Mouse (Mus musculus) myocyte (in vitro differentiated cells): ENCODE measurements at regions not wholly inside any gene's neighbourhood (a gene's known extent, or its start where the extent isn't known, plus 50 kb on each side); places are given as distances from the start of the nearest gene placed in this dataset.

ENCODE experiments used
- H3K27me3 ChIP-seq: one replicate; pipeline ENCODE4 v1.6.1; 2011; ENCODE audit not compliant: control insufficient read depth, insufficient read depth, insufficient read length
- H3K36me3 ChIP-seq: one replicate; pipeline ENCODE4 v1.6.1; 2011; ENCODE audit not compliant: control insufficient read depth, insufficient read depth
- H3K4me2 ChIP-seq: one replicate; pipeline ENCODE4 v1.6.1; 2011; ENCODE audit warnings: low read depth, control low read depth
- H3K4me3 ChIP-seq: one replicate; pipeline ENCODE4 v1.5.1; 2011; ENCODE audit warnings: mild to moderate bottlenecking, control low read depth, moderate library complexity
- H3K79me2 ChIP-seq: one replicate; pipeline ENCODE4 v1.6.1; 2011; ENCODE audit not compliant: control insufficient read depth, insufficient read depth
- H3ac ChIP-seq: one replicate; pipeline ENCODE4 v1.6.1; 2011; ENCODE audit not compliant: control insufficient read depth, insufficient read length
- CEBPB ChIP-seq: IDR thresholded peaks from 2 replicates; pipeline ENCODE4 v1.6.1; 2011; ENCODE audit warnings: mild to moderate bottlenecking, moderate library complexity; ENCODE audit not compliant: poor library complexity, insufficient read depth, severe bottlenecking
- E2F4 ChIP-seq: IDR thresholded peaks from one replicate; pipeline ENCODE4 v1.6.1; 2011; ENCODE audit warnings: mild to moderate bottlenecking, control low read depth, moderate library complexity; ENCODE audit not compliant: insufficient read depth
- MAX ChIP-seq: IDR thresholded peaks from one replicate; pipeline ENCODE4 v1.6.1; 2011; ENCODE audit warnings: low read depth, mild to moderate bottlenecking, control low read depth
- MYOD1 ChIP-seq, 3 experiments: IDR thresholded peaks; one replicate each; pipeline ENCODE4 v1.6.1; 2011; ENCODE audit warnings: control low read depth in 2 of 3, low read depth in 2 of 3, mild to moderate bottlenecking in 2 of 3, moderate library complexity in 1 of 3; ENCODE audit not compliant: insufficient read length in 2 of 3, control insufficient read depth in 1 of 3
- MYOG ChIP-seq, 3 experiments: IDR thresholded peaks; one replicate each; pipeline ENCODE4 v1.6.1; 2011; ENCODE audit warnings: control low read depth in 2 of 3, low read depth in 2 of 3, mild to moderate bottlenecking in 2 of 3; ENCODE audit not compliant: insufficient read length in 2 of 3, control insufficient read depth in 1 of 3, insufficient read depth in 1 of 3
- POLR2A ChIP-seq: IDR thresholded peaks from one replicate; pipeline ENCODE4 v1.6.1; 2011; ENCODE audit warnings: low read depth, mild to moderate bottlenecking, control low read depth, moderate library complexity; ENCODE audit not compliant: insufficient read length
- POLR2AphosphoS2 ChIP-seq: IDR thresholded peaks from one replicate; pipeline ENCODE4 v1.6.1; 2011; ENCODE audit warnings: low read depth, control low read depth; ENCODE audit not compliant: insufficient read length
- REST ChIP-seq: IDR thresholded peaks from one replicate; pipeline ENCODE4 v1.6.1; 2011; ENCODE audit warnings: mild to moderate bottlenecking, control low read depth, moderate library complexity; ENCODE audit not compliant: insufficient read depth, insufficient read length
- SRF ChIP-seq: IDR thresholded peaks from one replicate; pipeline ENCODE4 v1.6.1; 2011; ENCODE audit warnings: low read depth; ENCODE audit not compliant: control insufficient read depth, insufficient read length
- TCF12 ChIP-seq: IDR thresholded peaks from one replicate; pipeline ENCODE4 v1.6.1; 2011; ENCODE audit warnings: mild to moderate bottlenecking, control low read depth; ENCODE audit not compliant: poor library complexity, insufficient read depth, severe bottlenecking
- TCF3 ChIP-seq: IDR thresholded peaks from one replicate; pipeline ENCODE4 v1.6.1; 2011; ENCODE audit warnings: low read depth, control low read depth; ENCODE audit not compliant: insufficient read length
- USF1 ChIP-seq: IDR thresholded peaks from one replicate; pipeline ENCODE4 v1.6.1; 2011; ENCODE audit warnings: low read depth, mild to moderate bottlenecking, control low read depth, moderate library complexity

GRCm38 (mm10) chr9:122568691-122569441 is 178.3 kb upstream of the Topaz1 start:
- no peak for TF ChIP-seq POLR2A
- TF ChIP-seq TCF3: no peak
- no peak for TF ChIP-seq E2F4
- no peak for TF ChIP-seq REST
- TF ChIP-seq CEBPB: no peak
- no peak for TF ChIP-seq MYOG (IDR thresholded peaks at IDR 0.05; ENCODE audit: control insufficient read depth in 1 of 3, insufficient read depth in 1 of 3, insufficient read length in 2 of 3, low read depth in 2 of 3)
- no peak for TF ChIP-seq MAX
- no peak for TF ChIP-seq USF1
- no peak for TF ChIP-seq SRF
- no peak for TF ChIP-seq TCF12
- TF ChIP-seq MYOD1 (IDR thresholded peaks at IDR 0.05; ENCODE audit: control insufficient read depth in 1 of 3, insufficient read length in 2 of 3, low read depth in 2 of 3): no peak
- TF ChIP-seq POLR2AphosphoS2: no peak
- H3K4me3 ChIP-seq: no peak overlapping the region
- no peak overlapping the region for H3ac ChIP-seq
- H3K4me2 ChIP-seq: no peak overlapping the region
- peaks cover 40% of the 10 kb centered on the region for H3K27me3 ChIP-seq
- no peaks in the 10 kb centered on the region for H3K36me3 ChIP-seq
- no peaks in the 10 kb centered on the region for H3K79me2 ChIP-seq

- Histone ChIP-seq H3K4me3 (no peak overlapping the region), H3K79me2 (no peaks in the 10 kb centered on the region), H3ac (no peak overlapping the region), H3K27me3 (peaks cover 40% of the 10 kb centered on the region), H3K36me3 (no peaks in the 10 kb centered on the region), H3K4me2 (no peak overlapping the region)
- TF ChIP-seq MAX (no peak), MYOG (IDR thresholded peaks at IDR 0.05; ENCODE audit: control insufficient read depth in 1 of 3, insufficient read depth in 1 of 3, insufficient read length in 2 of 3, low read depth in 2 of 3) (no peak), TCF12 (no peak), SRF (no peak)
These were observed 177.4 kb upstream of the Topaz1 start for GRCm38 (mm10) chr9:122569511-122570455.

GRCm38 (mm10) chr9:122571001-122571400 is 176.1 kb upstream of the Topaz1 start:
- H3K27me3 ChIP-seq: peaks cover 40% of the 10 kb centered on the region
- no peaks in the 10 kb centered on the region for H3K79me2 ChIP-seq
- no peak overlapping the region for H3K4me2 ChIP-seq
- H3ac ChIP-seq: no peak overlapping the region
- H3K4me3 ChIP-seq: no peak overlapping the region
- TF ChIP-seq POLR2A: no peak
- no peak for TF ChIP-seq E2F4
- no peak for TF ChIP-seq CEBPB
- no peak for TF ChIP-seq MYOD1 (IDR thresholded peaks at IDR 0.05; ENCODE audit: control insufficient read depth in 1 of 3, insufficient read length in 2 of 3, low read depth in 2 of 3)
- no peak for TF ChIP-seq TCF3
- no peak for TF ChIP-seq MYOG (IDR thresholded peaks at IDR 0.05; ENCODE audit: control insufficient read depth in 1 of 3, insufficient read depth in 1 of 3, insufficient read length in 2 of 3, low read depth in 2 of 3)
- no peak for TF ChIP-seq TCF12
- no peak for TF ChIP-seq USF1
- TF ChIP-seq MAX: no peak
- no peak for TF ChIP-seq SRF
- TF ChIP-seq REST: no peak
- TF ChIP-seq POLR2AphosphoS2: no peak
- H3K36me3 ChIP-seq: no peaks in the 10 kb centered on the region

GRCm38 (mm10) chr9:122571402-122572059 is 175.6 kb upstream of the Topaz1 start:
- TF ChIP-seq POLR2A (no peak), E2F4 (no peak), MAX (no peak), MYOG (IDR thresholded peaks at IDR 0.05; ENCODE audit: control insufficient read depth in 1 of 3, insufficient read depth in 1 of 3, insufficient read length in 2 of 3, low read depth in 2 of 3) (no peak), SRF (no peak), MYOD1 (IDR thresholded peaks at IDR 0.05; ENCODE audit: control insufficient read depth in 1 of 3, insufficient read length in 2 of 3, low read depth in 2 of 3) (no peak), USF1 (no peak), CEBPB (no peak), REST (no peak), TCF12 (no peak), POLR2AphosphoS2 (no peak), TCF3 (no peak)
- H3ac ChIP-seq: no peak overlapping the region
- peaks cover 40% of the 10 kb centered on the region for H3K27me3 ChIP-seq
- no peak overlapping the region for H3K4me3 ChIP-seq
- H3K79me2 ChIP-seq: no peaks in the 10 kb centered on the region
- H3K4me2 ChIP-seq: no peak overlapping the region
- no peaks in the 10 kb centered on the region for H3K36me3 ChIP-seq
